Mouse (Mus musculus): Measurements from ENCODE around the gene Mark3. TPM values are rescaled to one million over a fixed set of nuclear protein-coding genes. Genes with fewer than 3 reads are reported as not detected.

Gene Mark3
- total and polyA plus RNA-seq, 3 experiments: 34.3 to 51.2 (median 40.2) TPM

DNA sequence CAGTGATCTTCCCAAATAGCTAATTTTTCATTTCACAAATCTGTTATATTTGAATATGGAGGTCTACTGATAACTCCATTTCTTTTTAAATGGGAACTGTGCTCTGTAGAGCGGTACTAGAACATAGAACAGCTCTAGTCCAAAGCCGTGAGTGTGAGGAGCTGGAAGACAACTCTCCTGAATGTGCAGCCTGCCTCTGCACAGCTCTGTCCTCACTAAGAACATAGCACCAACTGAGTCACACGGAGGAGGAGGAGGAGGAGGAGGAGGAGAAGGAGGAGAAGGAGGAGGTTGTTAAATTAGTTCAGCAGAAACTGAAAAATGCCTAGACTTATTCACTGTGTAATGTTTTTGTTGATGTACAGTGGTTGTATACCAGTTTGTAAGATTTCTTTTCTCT is 78.6 kb downstream of the Mark3 start:
- no peak overlapping the region for H3K9ac ChIP-seq (ENCODE audit: insufficient read depth, low read depth)
- TF ChIP-seq IRF4 (IDR thresholded peaks at IDR 0.05; ENCODE audit: low read depth, low read length): no peak
- no peak for TF ChIP-seq PAX5 (IDR thresholded peaks at IDR 0.05; ENCODE audit: low read length)
- TF ChIP-seq ZNF384 (IDR thresholded peaks at IDR 0.05; ENCODE audit: low read depth, low read length): no peak
- TF ChIP-seq TBP (conservative IDR thresholded peaks at IDR 0.05; ENCODE audit: low read depth, low read length): no peak
- no peak for TF ChIP-seq POLR2AphosphoS2 (IDR thresholded peaks at IDR 0.05; ENCODE audit: low read depth, low read length)
- TF ChIP-seq USF2 (conservative IDR thresholded peaks at IDR 0.05; ENCODE audit: low read depth, low read length): no peak
- no peak for TF ChIP-seq SIN3A (IDR thresholded peaks at IDR 0.05; ENCODE audit: low read length)
- TF ChIP-seq UBTF (IDR thresholded peaks at IDR 0.05; ENCODE audit: low read depth, low read length): no peak
- no peak for TF ChIP-seq USF1 (IDR thresholded peaks at IDR 0.05; ENCODE audit: low read depth, low read length)
- TF ChIP-seq NELFE (IDR thresholded peaks at IDR 0.05; ENCODE audit: low read depth, low read length): no peak
- TF ChIP-seq MAFK (IDR thresholded peaks at IDR 0.05; ENCODE audit: insufficient replicate concordance, low read length): no peak
- no peak for TF ChIP-seq MAZ (IDR thresholded peaks at IDR 0.05; ENCODE audit: low read depth, low read length)
- no peak for TF ChIP-seq RCOR1 (conservative IDR thresholded peaks at IDR 0.05; ENCODE audit: low read depth, low read length)
- no peak for TF ChIP-seq JUND (conservative IDR thresholded peaks at IDR 0.05; ENCODE audit: low read depth, low read length)
- no peak for TF ChIP-seq ELF1 (IDR thresholded peaks at IDR 0.05; ENCODE audit: low read depth, low read length)
- no peak overlapping the region for H3K27ac ChIP-seq (ENCODE audit: insufficient read depth, low read depth)
- H3K9me3 ChIP-seq (replicated peaks; ENCODE audit: low read length): no peaks in the 10 kb centered on the region
- dilution Hi-C loops (cut with MboI; ENCODE audit: extremely low pct_ligation_motif_present, extremely low pct_unique_long_range_greater_than_20kb, low sequenced_read_pairs): no loop called here
- H3K79me2 ChIP-seq (replicated peaks; ENCODE audit: control insufficient read depth, extremely low read depth, insufficient read depth, poor library complexity, severe bottlenecking): no peaks in the 10 kb centered on the region
- H3K4me1 ChIP-seq (ENCODE audit: control insufficient read depth in 1 of 2, insufficient read depth in 2 of 2): no peaks in the 10 kb centered on the region
- H3K4me3 ChIP-seq (replicated peaks in 1 of 3; ENCODE audit: low read depth in 2 of 3, low read length in 2 of 3, poor library complexity in 1 of 3): no peak overlapping the region
- no peaks in the 10 kb centered on the region for H3K27me3 ChIP-seq (replicated peaks)
- H3K4me2 ChIP-seq (ENCODE audit: insufficient read depth, low read depth, poor library complexity, severe bottlenecking): no peak overlapping the region
- DNase-seq (ENCODE audit: extremely low read depth): no peak
- peaks cover 67 to 93% of the 10 kb centered on the region in 2 experiments for H3K36me3 ChIP-seq (replicated peaks in 1 of 2; ENCODE audit: control insufficient read depth in 1 of 2, insufficient read depth in 1 of 2, low read length in 1 of 2)
- in situ Hi-C loops (cut with MboI; ENCODE audit: low pct_ligation_motif_present, low pct_unique_long_range_greater_than_20kb, low sequenced_read_pairs): loop anchor here (10.0 kb wide), 2 partner anchors 62 to 302 kb away; partner anchors contain the start of genes Apopt1 and Bag5

DNA sequence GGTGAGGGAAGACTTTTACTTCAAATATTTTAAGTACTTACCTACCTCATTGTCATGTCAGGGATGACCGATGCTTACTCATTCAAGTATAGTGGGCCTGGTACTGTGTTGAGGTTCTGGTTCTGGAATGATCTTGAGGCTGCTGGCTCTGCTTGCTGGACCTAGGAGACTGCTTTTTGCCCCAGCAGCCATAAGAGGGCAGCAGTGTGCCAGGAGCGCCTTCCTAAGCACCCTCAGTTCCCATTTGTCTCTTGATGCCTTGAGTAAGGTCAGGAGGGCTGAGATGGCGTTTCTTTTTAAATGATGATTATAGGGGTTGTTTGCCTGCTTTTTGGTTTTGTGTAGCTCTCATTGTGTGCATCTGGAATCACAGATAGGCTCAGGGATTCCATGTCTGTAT is 79.1 kb downstream of the Mark3 start:
- H3K4me3 ChIP-seq (replicated peaks in 1 of 3; ENCODE audit: low read depth in 2 of 3, low read length in 2 of 3, poor library complexity in 1 of 3): no peak overlapping the region
- peaks cover 63 to 89% of the 10 kb centered on the region in 2 experiments for H3K36me3 ChIP-seq (replicated peaks in 1 of 2; ENCODE audit: control insufficient read depth in 1 of 2, insufficient read depth in 1 of 2, low read length in 1 of 2)
- no peak overlapping the region for H3K4me2 ChIP-seq (ENCODE audit: insufficient read depth, low read depth, poor library complexity, severe bottlenecking)
- H3K27ac ChIP-seq (ENCODE audit: insufficient read depth, low read depth): no peak overlapping the region
- no peaks in the 10 kb centered on the region for H3K4me1 ChIP-seq (ENCODE audit: control insufficient read depth in 1 of 2, insufficient read depth in 2 of 2)
- H3K9ac ChIP-seq (ENCODE audit: insufficient read depth, low read depth): no peak overlapping the region
- dilution Hi-C loops (cut with MboI; ENCODE audit: extremely low pct_ligation_motif_present, extremely low pct_unique_long_range_greater_than_20kb, low sequenced_read_pairs): no loop called here
- peak; percentile 66 for DNase-seq (ENCODE audit: extremely low read depth)
- no peaks in the 10 kb centered on the region for H3K27me3 ChIP-seq (replicated peaks)
- no peak for TF ChIP-seq MEF2A (IDR thresholded peaks at IDR 0.05; ENCODE audit: borderline replicate concordance, low read depth, low read length)
- peak; percentile 70 for TF ChIP-seq RAD21 (IDR thresholded peaks at IDR 0.05; ENCODE audit: low read depth, low read length)
- peak; percentile 76 for TF ChIP-seq SMC3 (IDR thresholded peaks at IDR 0.05; ENCODE audit: low read depth, low read length)
- peak; percentile 73 to 82 for TF ChIP-seq CTCF (conservative IDR thresholded peaks at IDR 0.05 in 1 of 2, IDR thresholded peaks at IDR 0.05 in 1 of 2; ENCODE audit: low read depth in 2 of 2, low read length in 2 of 2)
- TF ChIP-seq IRF4 (IDR thresholded peaks at IDR 0.05; ENCODE audit: low read depth, low read length): no peak
- H3K79me2 ChIP-seq (replicated peaks; ENCODE audit: control insufficient read depth, extremely low read depth, insufficient read depth, poor library complexity, severe bottlenecking): no peaks in the 10 kb centered on the region
- no peaks in the 10 kb centered on the region for H3K9me3 ChIP-seq (replicated peaks; ENCODE audit: low read length)
- in situ Hi-C loops (cut with MboI; ENCODE audit: low pct_ligation_motif_present, low pct_unique_long_range_greater_than_20kb, low sequenced_read_pairs): loop anchor here (10.0 kb wide), 2 partner anchors 61 to 301 kb away; partner anchors contain the start of genes Apopt1 and Bag5
